Mouse (Mus musculus) kidney, adult 2 months (tissue): ENCODE data around the gene Arfgef2.

ENCODE experiments used
- CTCF ChIP-seq: fragments of 200-500 bp; conservative IDR thresholded peaks from 2 replicates; pipeline ENCODE4 v1.5.1; 2011; ENCODE audit warnings: low read depth, mild to moderate bottlenecking, control low read depth, low read length, moderate library complexity, mixed read lengths; ENCODE audit not compliant: insufficient read depth, insufficient read length
- POLR2A ChIP-seq: fragments of 200-500 bp; IDR thresholded peaks from one replicate; pipeline ENCODE4 v1.6.1; 2011; ENCODE audit warnings: low read depth, low read length, control low read depth

GRCm38 (mm10) chr2:166893036-166893435 is 87.6 kb downstream of the Arfgef2 start:
- TF ChIP-seq CTCF (no peak), POLR2A (no peak)
